Mouse (Mus musculus) frontal cortex, postnatal 36 days (tissue): ENCODE measurements at regions not wholly inside any gene's neighbourhood (a gene's known extent, or its start where the extent isn't known, plus 50 kb on each side); places are given as distances from the start of the nearest gene placed in this dataset.
A peak's percentile ranks its signal among the peaks of the same experiment; 100 is the strongest.

Experiments used
- DNase-seq, 2 experiments: peaks; one replicate each; pipeline ENCODE4 v3.0.0; 2022; ENCODE audit warnings: low spot score in 2 of 2

- no peak for DNase-seq
Observed at GRCm38 (mm10) chr2:117548273-117548672, 205.5 kb upstream of the Rasgrp1 start.

- no peak for DNase-seq
Observed at GRCm38 (mm10) chr2:117556301-117556700, 213.5 kb upstream of the Rasgrp1 start.

GRCm38 (mm10) chr2:117570987-117571386 is 228.2 kb upstream of the Rasgrp1 start:
- no peak for DNase-seq

GRCm38 (mm10) chr2:117587381-117587780 is 244.6 kb upstream of the Rasgrp1 start:
- DNase-seq, result no peak

- no peak for DNase-seq
Observed at GRCm38 (mm10) chr2:117595028-117595427, 252.2 kb upstream of the Rasgrp1 start.

- DNase-seq, result no peak
Observed at GRCm38 (mm10) chr2:117597573-117597972, 254.8 kb upstream of the Rasgrp1 start.

GRCm38 (mm10) chr2:117614772-117615171 is 272.0 kb upstream of the Rasgrp1 start:
- no peak for DNase-seq

- no peak for DNase-seq
Observed at GRCm38 (mm10) chr2:117618063-117618462, 275.3 kb upstream of the Rasgrp1 start.

GRCm38 (mm10) chr2:117623955-117624354 is 281.2 kb upstream of the Rasgrp1 start:
- no peak for DNase-seq

GRCm38 (mm10) chr2:117634906-117635305 is 292.1 kb upstream of the Rasgrp1 start:
- no peak for DNase-seq

GRCm38 (mm10) chr2:117637397-117637796 is 294.6 kb upstream of the Rasgrp1 start:
- no peak for DNase-seq

- DNase-seq, result no peak
Observed at GRCm38 (mm10) chr2:117652101-117652500, 309.3 kb upstream of the Rasgrp1 start.

- DNase-seq, result no peak
Observed at GRCm38 (mm10) chr2:117652647-117653046, 309.8 kb upstream of the Rasgrp1 start.

- no peak for DNase-seq
Observed at GRCm38 (mm10) chr2:117656546-117657175, 313.9 kb upstream of the Rasgrp1 start.

- no peak for DNase-seq
Observed at GRCm38 (mm10) chr2:117660217-117660924, 317.6 kb upstream of the Rasgrp1 start.

- DNase-seq, result no peak
Observed at GRCm38 (mm10) chr2:117662653-117663052, 319.9 kb upstream of the Rasgrp1 start.

GRCm38 (mm10) chr2:117666528-117666927 is 323.7 kb upstream of the Rasgrp1 start:
- DNase-seq, result no peak

GRCm38 (mm10) chr2:117668137-117668536 is 325.3 kb upstream of the Rasgrp1 start:
- no peak for DNase-seq

- no peak for DNase-seq
Observed at GRCm38 (mm10) chr2:117674877-117675276, 332.1 kb upstream of the Rasgrp1 start.

GRCm38 (mm10) chr2:117678650-117679049 is 335.8 kb upstream of the Rasgrp1 start:
- DNase-seq, result no peak

- peak; percentile 5 to 11 for DNase-seq
Observed at GRCm38 (mm10) chr2:117685836-117686453, 343.1 kb upstream of the Rasgrp1 start.

- DNase-seq, result no peak
Observed at GRCm38 (mm10) chr2:117693537-117693936, 350.7 kb upstream of the Rasgrp1 start.
